Mouse (Mus musculus) erythroid progenitor cell, adult 5-6 weeks (primary cell): ENCODE data around the gene Slc11a2. TPM values are rescaled to one million over a fixed set of nuclear protein-coding genes. Genes with fewer than 3 reads are reported as not detected.
"Not testable (repeated sequence)": the region's sequence is repeated elsewhere in the genome, so short reads cannot be mapped to it uniquely, and the experiment has no call there.

ENCODE experiments used
- ATAC-seq: replicated peaks from 2 replicates; pipeline ENCODE4 v1.8.0; 2016; ENCODE audit warnings: moderate number of reproducible peaks, mild to moderate bottlenecking, moderate TSS enrichment, inconsistent platforms; ENCODE audit not compliant: poor library complexity, low FRiP score, severe bottlenecking
- total RNA-seq, 2 experiments: library from RNA; stranded (forward) in 1 of 2; stranded (reverse) in 1 of 2; fragments of 150-400 nt in 1 of 2; fragments of 186-747, 209-891 nt in 1 of 2; gene quantifications; 2 replicates each; pipeline versions ENCODE4 v1.2.3 to v1.2.4; 2015 to 2017; ENCODE audit warnings: low replicate concordance in 2 of 2

Slc11a2 gene
- total RNA-seq, 2 experiments from 2014 or later, result 109 to 119 TPM

GRCm38 (mm10) chr15:100375066-100375465 lies 49.8 kb downstream of the Slc11a2 start:
- no peak for ATAC-seq

GRCm38 (mm10) chr15:100367119-100367518 lies 57.8 kb downstream of the Slc11a2 start:
- ATAC-seq, result no peak

GRCm38 (mm10) chr15:100365967-100366366 lies 58.9 kb downstream of the Slc11a2 start:
- ATAC-seq, result not testable (repeated sequence)

- no peak for ATAC-seq
Observed at GRCm38 (mm10) chr15:100364242-100364641, 60.6 kb downstream of the Slc11a2 start, which contains the start of gene Higd1c. TSS of gene Higd1c (plus strand) at chr15:100364542.

GRCm38 (mm10) chr15:100355876-100356275 lies 69.0 kb downstream of the Slc11a2 start:
- no peak for ATAC-seq

GRCm38 (mm10) chr15:100353399-100353798 lies 71.5 kb downstream of the Slc11a2 start:
- peak; percentile 58 for ATAC-seq

GRCm38 (mm10) chr15:100352711-100353250 lies 72.1 kb downstream of the Slc11a2 start, which contains the start of the genes Methig1 and Mettl7a2:
TSS of gene Methig1 (plus strand) at chr15:100353149.
TSS of gene Mettl7a2 (plus strand) at chr15:100353200.
- ATAC-seq, result no peak

GRCm38 (mm10) chr15:100351501-100352060 lies 73.3 kb downstream of the Slc11a2 start:
- ATAC-seq, result no peak

GRCm38 (mm10) chr15:100349496-100349895 lies 75.4 kb downstream of the Slc11a2 start:
- no peak for ATAC-seq

- no peak for ATAC-seq
Observed at GRCm38 (mm10) chr15:100346761-100347160, 78.1 kb downstream of the Slc11a2 start.

- ATAC-seq, result no peak
Observed at GRCm38 (mm10) chr15:100345484-100345883, 79.4 kb downstream of the Slc11a2 start.

GRCm38 (mm10) chr15:100341314-100341980 lies 83.4 kb downstream of the Slc11a2 start:
- not testable (repeated sequence) for ATAC-seq

Other genes with a start within 250 kb of the Slc11a2 start
- gene Atf1, start 197.3 kb downstream of the Slc11a2 start, total RNA-seq (2015; ENCODE audit: low replicate concordance), result 101 and 105 TPM in 2 replicates
- gene Atf1, start 197.3 kb downstream of the Slc11a2 start, total RNA-seq (2017; ENCODE audit: low replicate concordance), result 120 and 131 TPM in 2 replicates
- not detected in 2 replicates for gene Tmprss12, start 144.2 kb downstream of the Slc11a2 start, total RNA-seq (2015; ENCODE audit: low replicate concordance)
- gene Tmprss12, start 144.2 kb downstream of the Slc11a2 start, total RNA-seq (2017; ENCODE audit: low replicate concordance), result not detected in 2 replicates
- gene Mettl7a1, start 120.9 kb downstream of the Slc11a2 start, total RNA-seq (2015; ENCODE audit: low replicate concordance), result 36.4 and 54.1 TPM in 2 replicates
- 117 and 127 TPM in 2 replicates for gene Mettl7a1, start 120.9 kb downstream of the Slc11a2 start, total RNA-seq (2017; ENCODE audit: low replicate concordance)
- not detected in 2 replicates for gene Mettl7a3, start 90.1 kb downstream of the Slc11a2 start, total RNA-seq (2015; ENCODE audit: low replicate concordance)
- gene Mettl7a3, start 90.1 kb downstream of the Slc11a2 start, total RNA-seq (2017; ENCODE audit: low replicate concordance), result not detected in 2 replicates
- gene Methig1, start 71.9 kb downstream of the Slc11a2 start, total RNA-seq (2015; ENCODE audit: low replicate concordance), result not detected in 2 replicates
- gene Methig1, start 71.9 kb downstream of the Slc11a2 start, total RNA-seq (2017; ENCODE audit: low replicate concordance), result 0.91 TPM in 1 of 2 replicates, not detected in the other
- gene Mettl7a2, start 71.9 kb downstream of the Slc11a2 start, total RNA-seq (2015; ENCODE audit: low replicate concordance), result not detected in 2 replicates
- gene Mettl7a2, start 71.9 kb downstream of the Slc11a2 start, total RNA-seq (2017; ENCODE audit: low replicate concordance), result not detected in 2 replicates
- gene Higd1c, start 60.5 kb downstream of the Slc11a2 start, total RNA-seq (2015; ENCODE audit: low replicate concordance), result not detected in 2 replicates
- not detected in 2 replicates for gene Higd1c, start 60.5 kb downstream of the Slc11a2 start, total RNA-seq (2017; ENCODE audit: low replicate concordance)
- gene Gm5475, start 2.9 kb downstream of the Slc11a2 start, total RNA-seq (2015; ENCODE audit: low replicate concordance), result not detected in 2 replicates
- gene Gm5475, start 2.9 kb downstream of the Slc11a2 start, total RNA-seq (2017; ENCODE audit: low replicate concordance), result 0.51 TPM in 1 of 2 replicates, not detected in the other
- gene Letmd1, start 44.0 kb upstream of the Slc11a2 start, total RNA-seq (2015; ENCODE audit: low replicate concordance), result 4.3 and 8.8 TPM in 2 replicates
- gene Letmd1, start 44.0 kb upstream of the Slc11a2 start, total RNA-seq (2017; ENCODE audit: low replicate concordance), result 4.4 and 4.5 TPM in 2 replicates
- not detected in 2 replicates for gene Csrnp2, start 70.4 kb upstream of the Slc11a2 start, total RNA-seq (2015; ENCODE audit: low replicate concordance)
- 0.26 TPM in 1 of 2 replicates, not detected in the other for gene Csrnp2, start 70.4 kb upstream of the Slc11a2 start, total RNA-seq (2017; ENCODE audit: low replicate concordance)
- 5.0 and 17.7 TPM in 2 replicates for gene Tfcp2, start 126.9 kb upstream of the Slc11a2 start, total RNA-seq (2015; ENCODE audit: low replicate concordance)
- gene Tfcp2, start 126.9 kb upstream of the Slc11a2 start, total RNA-seq (2017; ENCODE audit: low replicate concordance), result 17.1 and 21.6 TPM in 2 replicates
- 3.2 and 4.6 TPM in 2 replicates for gene Pou6f1, start 174.9 kb upstream of the Slc11a2 start, total RNA-seq (2015; ENCODE audit: low replicate concordance)
- gene Pou6f1, start 174.9 kb upstream of the Slc11a2 start, total RNA-seq (2017; ENCODE audit: low replicate concordance), result 1.7 TPM in 1 of 2 replicates, not detected in the other
- 203 and 210 TPM in 2 replicates for gene Dazap2, start 190.3 kb upstream of the Slc11a2 start, total RNA-seq (2015; ENCODE audit: low replicate concordance)
- gene Dazap2, start 190.3 kb upstream of the Slc11a2 start, total RNA-seq (2017; ENCODE audit: low replicate concordance), result 79.8 and 101 TPM in 2 replicates
- gene Smagp, start 211.9 kb upstream of the Slc11a2 start, total RNA-seq (2015; ENCODE audit: low replicate concordance), result 3.6 TPM in 1 of 2 replicates, not detected in the other
- gene Smagp, start 211.9 kb upstream of the Slc11a2 start, total RNA-seq (2017; ENCODE audit: low replicate concordance), result 2.6 TPM in 1 of 2 replicates, not detected in the other
- 29.8 and 50.5 TPM in 2 replicates for gene Bin2, start 244.5 kb upstream of the Slc11a2 start, total RNA-seq (2015; ENCODE audit: low replicate concordance)
- 18.3 and 37.0 TPM in 2 replicates for gene Bin2, start 244.5 kb upstream of the Slc11a2 start, total RNA-seq (2017; ENCODE audit: low replicate concordance)